Mouse (Mus musculus): ENCODE data around the gene Plcg1. TPM values are rescaled to one million over a fixed set of nuclear protein-coding genes. Genes with fewer than 3 reads are reported as not detected.

Gene Plcg1
- polyA plus RNA-seq, 1 experiment from 2014 or later = 10.9 TPM

DNA sequence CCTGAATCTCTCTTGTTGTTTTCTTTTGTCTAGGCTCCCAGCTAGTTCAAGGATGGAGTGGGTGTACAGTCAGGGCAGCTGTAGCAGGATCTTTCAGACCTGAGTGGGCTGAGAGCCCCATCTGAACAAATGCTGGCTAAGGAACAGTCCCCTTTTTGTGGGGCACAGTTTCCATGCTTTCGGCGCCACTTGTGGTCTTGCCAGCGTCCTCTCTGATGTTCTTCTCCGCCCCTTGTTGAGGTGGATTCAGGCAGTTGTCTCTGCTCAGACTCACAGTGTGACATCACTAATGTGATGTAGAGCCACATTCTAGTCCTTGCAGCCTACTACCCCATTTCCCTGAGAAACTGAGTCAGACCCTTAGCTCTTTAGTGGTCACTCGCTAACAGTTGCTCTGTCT, 15.5 kb downstream of the Plcg1 start:
- Histone ChIP-seq H3K27me3 (replicated peaks; ENCODE audit: control insufficient read depth, insufficient read depth, low read length) (no peaks in the 10 kb centered on the region), H3K27ac (ENCODE audit: low read depth, low read length) (no peak overlapping the region), H3K36me3 (ENCODE audit: control insufficient read depth, insufficient read depth) (peaks cover 55% of the 10 kb centered on the region), H3K4me1 (replicated peaks; ENCODE audit: control insufficient read depth, insufficient read depth, low read length) (no peaks in the 10 kb centered on the region), H3K4me3 (ENCODE audit: low read depth, low read length) (no peak overlapping the region), H3K9ac (ENCODE audit: low read depth, low read length) (no peak overlapping the region), H3K4me2 (replicated peaks; ENCODE audit: low read depth) (no peak overlapping the region), H3K9me3 (ENCODE audit: control insufficient read depth) (no peaks in the 10 kb centered on the region)
- TF ChIP-seq CTCF (IDR thresholded peaks at IDR 0.05; ENCODE audit: low read depth) = no peak
- 97% methylated on average over 5 of the region's 5 CpGs for WGBS
- no peak for ATAC-seq

DNA sequence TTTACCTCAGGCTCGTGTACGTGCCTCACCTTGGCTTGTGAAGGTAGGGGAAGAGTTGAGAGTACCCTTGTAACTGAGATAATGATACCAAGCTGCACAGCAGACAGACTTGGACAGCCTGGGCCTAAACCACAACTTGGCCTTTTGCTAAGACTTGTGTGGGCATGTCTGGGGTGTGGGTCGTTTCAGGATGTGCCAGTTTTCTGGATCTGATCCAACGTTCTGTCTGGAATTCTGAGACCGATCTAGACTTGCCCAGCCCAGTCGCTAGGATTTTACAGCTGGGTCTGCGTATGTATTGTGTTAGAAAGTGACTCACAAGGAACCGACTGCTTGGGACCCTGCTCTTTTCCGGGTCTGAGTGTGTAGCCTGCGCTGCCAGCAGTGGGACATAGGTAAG, 16.0 kb downstream of the Plcg1 start:
- no peak overlapping the region for H3K4me2 ChIP-seq (replicated peaks; ENCODE audit: low read depth)
- H3K4me3 ChIP-seq (ENCODE audit: low read depth, low read length) = no peak overlapping the region
- no peak overlapping the region for H3K9ac ChIP-seq (ENCODE audit: low read depth, low read length)
- peaks cover 59% of the 10 kb centered on the region for H3K36me3 ChIP-seq (ENCODE audit: control insufficient read depth, insufficient read depth)
- no peak for TF ChIP-seq CTCF (IDR thresholded peaks at IDR 0.05; ENCODE audit: low read depth)
- no peak overlapping the region for H3K27ac ChIP-seq (ENCODE audit: low read depth, low read length)
- no peaks in the 10 kb centered on the region for H3K4me1 ChIP-seq (replicated peaks; ENCODE audit: control insufficient read depth, insufficient read depth, low read length)
- no peaks in the 10 kb centered on the region for H3K27me3 ChIP-seq (replicated peaks; ENCODE audit: control insufficient read depth, insufficient read depth, low read length)
- ATAC-seq = no peak
- H3K9me3 ChIP-seq (ENCODE audit: control insufficient read depth) = no peaks in the 10 kb centered on the region
- WGBS = 79% methylated on average over 10 of the region's 10 CpGs

DNA sequence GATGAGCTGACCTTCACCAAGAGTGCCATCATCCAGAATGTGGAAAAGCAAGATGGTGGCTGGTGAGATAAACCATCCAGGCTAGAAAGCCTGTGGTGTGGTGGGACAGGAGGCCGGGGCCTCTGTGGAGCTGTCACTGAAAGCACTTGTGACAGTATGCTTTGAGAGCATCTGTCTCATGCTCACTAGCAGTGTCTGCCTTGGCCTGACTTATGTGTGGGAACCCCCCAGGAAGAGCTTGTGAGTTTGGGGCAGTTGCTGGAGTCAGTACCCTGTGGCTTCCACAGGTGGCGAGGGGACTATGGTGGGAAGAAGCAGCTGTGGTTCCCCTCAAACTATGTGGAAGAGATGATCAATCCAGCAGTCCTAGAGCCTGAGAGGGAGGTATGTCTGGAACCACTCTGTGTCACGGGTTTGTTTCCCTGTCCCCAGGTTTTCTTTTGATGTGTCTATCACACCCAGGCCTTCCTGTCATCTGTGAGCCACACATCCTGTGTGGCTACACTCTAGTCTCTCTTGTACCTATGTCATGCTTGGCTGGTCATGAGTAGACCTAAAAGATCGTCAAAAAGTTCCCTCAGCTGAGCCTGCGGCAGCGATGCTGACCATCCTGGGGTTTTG, 25.6 kb downstream of the Plcg1 start:
- Histone ChIP-seq H3K9ac (ENCODE audit: low read depth, low read length) (no peak overlapping the region), H3K4me3 (ENCODE audit: low read depth, low read length) (no peak overlapping the region), H3K9me3 (ENCODE audit: control insufficient read depth) (no peaks in the 10 kb centered on the region), H3K27me3 (replicated peaks; ENCODE audit: control insufficient read depth, insufficient read depth, low read length) (no peaks in the 10 kb centered on the region), H3K4me1 (replicated peaks; ENCODE audit: control insufficient read depth, insufficient read depth, low read length) (no peaks in the 10 kb centered on the region), H3K4me2 (replicated peaks; ENCODE audit: low read depth) (no peak overlapping the region), H3K36me3 (ENCODE audit: control insufficient read depth, insufficient read depth) (peaks cover 96% of the 10 kb centered on the region), H3K27ac (ENCODE audit: low read depth, low read length) (no peak overlapping the region)
- WGBS = 91% methylated on average over 6 of the region's 6 CpGs
- no peak for ATAC-seq
- TF ChIP-seq CTCF (IDR thresholded peaks at IDR 0.05; ENCODE audit: low read depth) = no peak

DNA sequence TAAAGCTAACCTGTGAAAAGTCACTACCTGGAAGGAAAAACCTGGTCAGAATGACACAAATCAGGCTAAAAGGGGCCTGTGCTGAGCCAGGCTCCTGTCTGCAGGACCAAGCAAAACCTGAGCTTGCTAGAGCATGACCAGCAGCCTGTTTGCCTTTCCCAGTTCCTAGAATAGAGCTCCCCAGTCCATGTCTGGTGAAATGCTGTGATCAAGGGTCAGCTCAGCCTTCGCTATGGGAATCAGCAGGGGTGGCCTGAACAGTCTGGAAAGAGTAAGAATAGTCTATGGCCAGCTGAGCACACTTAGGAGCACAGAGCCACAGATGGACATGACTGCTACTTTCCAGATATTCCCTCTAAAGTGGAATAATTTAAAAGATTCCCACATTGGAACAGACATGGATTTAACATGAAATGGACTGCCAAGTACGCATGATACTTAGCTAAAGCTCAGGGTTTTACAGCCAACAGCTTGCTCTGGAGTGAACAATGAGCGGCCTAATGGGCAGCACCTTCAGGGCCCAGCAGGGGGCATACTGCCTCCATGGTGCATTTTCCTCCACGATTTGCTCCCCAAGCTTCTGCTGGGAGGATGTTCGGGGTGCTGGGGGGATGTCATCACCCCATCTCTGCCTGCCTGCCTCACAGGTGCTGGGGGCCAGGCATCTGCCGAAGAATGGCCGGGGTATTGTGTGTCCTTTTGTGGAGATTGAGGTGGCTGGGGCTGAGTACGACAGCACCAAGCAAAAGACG, 29.5 kb downstream of the Plcg1 start:
- Histone ChIP-seq H3K4me3 (ENCODE audit: low read depth, low read length) (no peak overlapping the region), H3K9ac (ENCODE audit: low read depth, low read length) (no peak overlapping the region), H3K4me2 (replicated peaks; ENCODE audit: low read depth) (no peak overlapping the region), H3K4me1 (replicated peaks; ENCODE audit: control insufficient read depth, insufficient read depth, low read length) (no peaks in the 10 kb centered on the region), H3K27me3 (replicated peaks; ENCODE audit: control insufficient read depth, insufficient read depth, low read length) (no peaks in the 10 kb centered on the region), H3K27ac (ENCODE audit: low read depth, low read length) (no peak overlapping the region), H3K9me3 (ENCODE audit: control insufficient read depth) (no peaks in the 10 kb centered on the region), H3K36me3 (ENCODE audit: control insufficient read depth, insufficient read depth) (peaks cover 81% of the 10 kb centered on the region)
- WGBS = 85% methylated on average over 9 of the region's 9 CpGs
- ATAC-seq = no peak
- peak; percentile 85 for TF ChIP-seq CTCF (IDR thresholded peaks at IDR 0.05; ENCODE audit: low read depth)

DNA sequence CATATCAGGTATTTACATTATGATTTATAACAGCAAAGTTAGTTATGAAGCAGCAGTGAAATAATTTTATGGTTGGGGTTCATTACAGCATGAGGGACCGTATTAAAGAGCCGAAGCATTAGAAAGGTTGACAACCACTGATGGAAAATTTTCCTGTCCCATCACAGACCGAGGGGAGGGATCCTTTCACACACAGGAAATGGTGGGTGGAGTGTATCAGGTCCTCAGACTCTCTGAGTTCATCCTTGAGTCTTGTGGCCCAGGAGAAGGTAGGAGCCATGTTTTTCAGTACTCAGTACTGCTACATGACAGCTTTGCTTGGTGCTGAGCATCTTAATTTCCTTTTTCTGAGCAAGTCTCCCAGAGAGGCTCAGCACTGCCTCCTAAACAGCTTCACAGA, 32.7 kb downstream of the Plcg1 start:
- no peaks in the 10 kb centered on the region for H3K27me3 ChIP-seq (replicated peaks; ENCODE audit: control insufficient read depth, insufficient read depth, low read length)
- peaks cover 51% of the 10 kb centered on the region for H3K36me3 ChIP-seq (ENCODE audit: control insufficient read depth, insufficient read depth)
- 71% methylated on average over 3 of the region's 3 CpGs for WGBS
- no peak overlapping the region for H3K27ac ChIP-seq (ENCODE audit: low read depth, low read length)
- H3K9ac ChIP-seq (ENCODE audit: low read depth, low read length) = no peak overlapping the region
- H3K4me3 ChIP-seq (ENCODE audit: low read depth, low read length) = no peak overlapping the region
- TF ChIP-seq CTCF (IDR thresholded peaks at IDR 0.05; ENCODE audit: low read depth) = no peak
- no peak overlapping the region for H3K4me2 ChIP-seq (replicated peaks; ENCODE audit: low read depth)
- H3K9me3 ChIP-seq (ENCODE audit: control insufficient read depth) = no peaks in the 10 kb centered on the region
- H3K4me1 ChIP-seq (replicated peaks; ENCODE audit: control insufficient read depth, insufficient read depth, low read length) = no peaks in the 10 kb centered on the region
- ATAC-seq = no peak

DNA sequence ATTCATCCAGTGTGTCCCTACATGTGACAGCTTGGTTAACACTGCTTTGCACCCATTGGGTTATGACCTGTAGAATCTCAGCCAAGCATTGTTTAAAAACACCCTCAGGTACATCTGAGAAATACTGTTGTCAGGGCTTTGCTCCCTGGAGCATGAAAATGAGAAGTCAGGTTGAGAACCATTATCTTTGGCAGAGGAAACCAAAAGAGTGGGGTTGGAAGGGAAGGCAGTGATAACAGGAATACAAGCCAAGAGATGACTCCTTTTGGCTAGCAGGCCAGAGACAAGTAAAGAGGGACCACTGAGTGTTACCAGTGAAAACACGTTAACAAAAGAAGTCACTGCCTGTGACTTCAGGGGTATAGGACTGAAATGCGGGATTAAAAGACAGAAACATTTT, 33.3 kb downstream of the Plcg1 start:
- Histone ChIP-seq H3K4me3 (ENCODE audit: low read depth, low read length) (no peak overlapping the region), H3K27me3 (replicated peaks; ENCODE audit: control insufficient read depth, insufficient read depth, low read length) (no peaks in the 10 kb centered on the region), H3K36me3 (ENCODE audit: control insufficient read depth, insufficient read depth) (peaks cover 46% of the 10 kb centered on the region), H3K27ac (ENCODE audit: low read depth, low read length) (no peak overlapping the region), H3K9ac (ENCODE audit: low read depth, low read length) (no peak overlapping the region), H3K9me3 (ENCODE audit: control insufficient read depth) (no peaks in the 10 kb centered on the region), H3K4me2 (replicated peaks; ENCODE audit: low read depth) (no peak overlapping the region), H3K4me1 (replicated peaks; ENCODE audit: control insufficient read depth, insufficient read depth, low read length) (no peaks in the 10 kb centered on the region)
- 95% methylated on average over 2 of the region's 2 CpGs for WGBS
- ATAC-seq = no peak
- no peak for TF ChIP-seq CTCF (IDR thresholded peaks at IDR 0.05; ENCODE audit: low read depth)
